Mouse (Mus musculus) midbrain, embryonic 12.5 days (tissue): ENCODE results near the gene Chd5. TPM values are rescaled to one million over a fixed set of nuclear protein-coding genes. Genes with fewer than 3 reads are reported as not detected.

Experiments used
- ATAC-seq: fragments of 200-750 bp; cut with Nextera tagmentation; 2 replicates; pipeline ENCODE4 v1.8.0; 2017; ENCODE audit warnings: low read depth, moderate TSS enrichment, moderate library complexity; ENCODE audit not compliant: low FRiP score
- H3K27ac ChIP-seq: fragments of 300-500 bp; sonication (generic); replicated peaks from 2 replicates; pipeline ENCODE4 v1.5.1; 2016; ENCODE audit warnings: mild to moderate bottlenecking
- H3K27me3 ChIP-seq: fragments of 300-500 bp; sonication (generic); 2 replicates; pipeline ENCODE4 v1.6.1; 2016; ENCODE audit warnings: mild to moderate bottlenecking
- H3K36me3 ChIP-seq: fragments of 300-500 bp; sonication (generic); 2 replicates; pipeline ENCODE4 v1.6.1; 2016
- H3K4me1 ChIP-seq: fragments of 300-500 bp; sonication (generic); 2 replicates; pipeline ENCODE4 v1.6.1; 2016
- H3K4me2 ChIP-seq: fragments of 300-500 bp; sonication (generic); replicated peaks from 2 replicates; pipeline ENCODE4 v1.6.1; 2016; ENCODE audit warnings: mild to moderate bottlenecking, moderate library complexity
- H3K4me3 ChIP-seq: fragments of 300-500 bp; sonication (generic); 2 replicates; pipeline ENCODE4 v1.5.1; 2016; ENCODE audit warnings: mild to moderate bottlenecking
- H3K9ac ChIP-seq: fragments of 300-500 bp; sonication (generic); replicated peaks from 2 replicates; pipeline ENCODE4 v1.6.1; 2016; ENCODE audit warnings: mild to moderate bottlenecking, moderate library complexity
- H3K9me3 ChIP-seq: fragments of 300-500 bp; sonication (generic); 2 replicates; pipeline ENCODE4 v1.6.1; 2016; ENCODE audit warnings: mild to moderate bottlenecking
- WGBS: fragments of 180-500 bp; shearing (Covaris S2); methylation state at CpG from one replicate; pipeline ENCODE4 v1.1.7; 2016; 5-methylcytosine and 5-hydroxymethylcytosine counted together
- polyA plus RNA-seq: library from polyadenylated mRNA; unstranded; fragments of >200 nt; fragmentation: Nextera tagmentation; extraction: Ambion mirVana; gene quantifications from 2 replicates; pipeline ENCODE4 v1.2.1, GENCODE M21; 2016

Chd5 gene
- polyA plus RNA-seq, 1 experiment from 2014 or later = 3.5 TPM

DNA sequence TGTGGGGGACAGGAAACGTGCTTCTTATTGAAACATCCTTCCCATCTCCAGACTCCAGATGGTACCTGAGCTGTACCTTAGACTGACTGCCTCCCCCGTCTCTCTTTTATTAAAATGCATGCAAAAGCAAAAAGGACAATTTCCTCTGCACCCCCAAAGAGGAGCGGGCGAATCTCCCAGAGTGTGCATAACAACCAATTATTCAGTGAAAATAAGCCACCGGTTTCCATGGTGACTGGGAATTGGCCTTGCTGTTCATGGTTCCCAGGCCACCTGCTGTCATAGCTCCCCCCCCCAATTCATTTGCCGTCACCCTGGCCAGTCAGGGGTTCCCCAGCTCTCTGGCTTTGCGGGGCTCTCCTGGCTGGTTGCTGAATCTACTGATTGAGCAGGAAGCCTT lies 26.8 kb downstream of the Chd5 start:
- Histone ChIP-seq H3K9me3 (no peaks in the 10 kb centered on the region), H3K4me1 (peaks cover 29% of the 10 kb centered on the region), H3K36me3 (no peaks in the 10 kb centered on the region), H3K4me3 (no peak overlapping the region), H3K9ac (no peak overlapping the region), H3K27ac (no peak overlapping the region; the same call in 1 of the 2 replicates), H3K4me2 (0 out of 2 replicates have a peak overlapping the region, but pooled peaks have one; percentile 6), H3K27me3 (peaks cover 36% of the 10 kb centered on the region)
- WGBS = 33% methylated on average over 7 of the region's 7 CpGs
- ATAC-seq = no peak

DNA sequence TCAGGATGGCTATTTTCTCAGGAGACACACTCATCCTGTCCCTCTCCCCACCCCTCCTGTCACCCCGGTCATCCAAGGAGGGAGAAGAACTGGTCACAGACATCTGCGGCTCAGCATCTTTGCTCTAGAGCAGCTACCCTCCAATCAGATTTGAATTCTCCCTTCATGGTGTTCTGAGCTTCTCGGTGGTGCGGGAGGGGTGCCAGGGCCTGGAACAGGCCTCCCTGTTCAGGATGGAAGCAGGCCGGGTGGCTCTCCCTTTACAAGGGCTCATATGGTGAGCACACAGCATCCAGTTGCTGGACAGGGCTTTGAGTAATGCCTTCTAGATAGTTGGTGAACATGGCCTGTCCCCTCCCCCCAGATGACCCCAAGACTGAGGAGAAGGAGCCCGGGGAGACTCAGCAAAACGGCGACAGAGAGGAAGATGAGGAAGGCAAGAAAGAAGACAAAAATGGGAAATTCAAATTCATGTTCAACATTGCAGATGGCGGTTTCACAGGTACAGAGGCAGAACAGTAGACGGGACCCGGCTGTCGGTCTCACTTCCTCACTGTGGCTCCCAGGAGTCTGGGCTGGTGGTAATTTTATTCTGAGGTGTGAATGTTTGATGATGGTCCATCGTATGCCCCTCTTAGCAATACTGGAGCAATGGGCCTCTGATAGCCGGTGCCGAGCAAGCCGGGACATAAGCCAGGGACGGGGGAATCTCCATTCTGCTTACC lies 44.2 kb downstream of the Chd5 start:
- H3K4me3 ChIP-seq = no peak overlapping the region
- H3K9me3 ChIP-seq = no peaks in the 10 kb centered on the region
- H3K9ac ChIP-seq = no peak overlapping the region
- no peak for ATAC-seq
- H3K4me2 ChIP-seq = no peak overlapping the region
- no peaks in the 10 kb centered on the region for H3K4me1 ChIP-seq
- peaks cover 9% of the 10 kb centered on the region; the same call in 1 of the 2 replicates for H3K27me3 ChIP-seq
- no peak overlapping the region for H3K27ac ChIP-seq
- 90% methylated on average over 17 of the region's 17 CpGs for WGBS
- no peaks in the 10 kb centered on the region for H3K36me3 ChIP-seq

DNA sequence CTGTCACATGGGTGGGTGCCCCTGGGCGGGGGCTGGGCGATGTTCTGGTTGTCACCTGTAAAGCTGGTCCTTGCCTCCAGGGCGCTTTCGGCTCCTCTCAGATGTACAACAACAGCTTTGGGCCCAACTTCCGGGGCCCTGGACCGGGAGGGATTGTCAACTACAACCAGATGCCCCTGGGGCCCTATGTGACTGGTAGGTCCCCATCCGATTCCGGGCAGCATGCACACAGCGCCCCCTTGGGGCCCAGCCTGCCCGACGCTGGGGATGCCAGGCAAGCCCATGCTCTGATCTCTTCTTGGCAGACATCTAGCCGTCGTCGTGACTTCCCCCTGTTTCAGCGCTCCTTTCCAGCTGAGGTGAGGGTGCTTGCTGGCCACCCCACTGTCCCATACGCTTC lies 47.2 kb downstream of the Chd5 start:
- Histone ChIP-seq H3K9me3 (no peaks in the 10 kb centered on the region), H3K27ac (no peak overlapping the region), H3K36me3 (no peaks in the 10 kb centered on the region), H3K4me1 (no peaks in the 10 kb centered on the region), H3K9ac (no peak overlapping the region), H3K4me2 (no peak overlapping the region), H3K4me3 (no peak overlapping the region), H3K27me3 (peaks cover 4% of the 10 kb centered on the region; the same call in 1 of the 2 replicates)
- no peak for ATAC-seq
- WGBS = 61% methylated on average over 16 of the region's 16 CpGs

- H3K36me3 ChIP-seq = no peaks in the 10 kb centered on the region
Observed at GRCm38 (mm10) chr4:152392192-152392591, 53.7 kb downstream of the Chd5 start.

GRCm38 (mm10) chr4:152392627-152393026 lies 54.2 kb downstream of the Chd5 start:
- no peaks in the 10 kb centered on the region for H3K27me3 ChIP-seq
- no peak overlapping the region for H3K4me2 ChIP-seq
- no peak overlapping the region for H3K9ac ChIP-seq
- no peak for ATAC-seq
- H3K4me3 ChIP-seq = no peak overlapping the region
- no peaks in the 10 kb centered on the region for H3K4me1 ChIP-seq
- H3K9me3 ChIP-seq = no peaks in the 10 kb centered on the region
- H3K27ac ChIP-seq = no peak overlapping the region
- no peaks in the 10 kb centered on the region for H3K36me3 ChIP-seq
- WGBS = 90% methylated on average over 17 of the region's 17 CpGs

More at GRCm38 (mm10) chr4:152392192-152392591, 53.7 kb downstream of the Chd5 start:
- Histone ChIP-seq H3K4me1 (no peaks in the 10 kb centered on the region), H3K27ac (no peak overlapping the region), H3K9me3 (no peaks in the 10 kb centered on the region), H3K9ac (no peak overlapping the region), H3K4me3 (no peak overlapping the region), H3K27me3 (no peaks in the 10 kb centered on the region), H3K4me2 (no peak overlapping the region)
- WGBS = 85% methylated on average over 5 of the region's 5 CpGs
- ATAC-seq = no peak

- Histone ChIP-seq H3K4me3 (no peak overlapping the region), H3K27ac (no peak overlapping the region), H3K27me3 (no peaks in the 10 kb centered on the region), H3K4me1 (no peaks in the 10 kb centered on the region), H3K36me3 (no peaks in the 10 kb centered on the region), H3K9me3 (no peaks in the 10 kb centered on the region), H3K9ac (no peak overlapping the region), H3K4me2 (no peak overlapping the region)
- 83% methylated on average over 3 of the region's 3 CpGs for WGBS
- ATAC-seq = no peak
Observed at GRCm38 (mm10) chr4:152398926-152399325, 60.5 kb downstream of the Chd5 start.

- H3K27me3 ChIP-seq = no peaks in the 10 kb centered on the region
- H3K36me3 ChIP-seq = no peaks in the 10 kb centered on the region
- H3K9ac ChIP-seq = no peak overlapping the region; the same call in 1 of the 2 replicates
- H3K4me3 ChIP-seq = no peak overlapping the region
- H3K4me1 ChIP-seq = peaks cover 22% of the 10 kb centered on the region; the same call in 1 of the 2 replicates
- no peak overlapping the region for H3K4me2 ChIP-seq
- no peaks in the 10 kb centered on the region for H3K9me3 ChIP-seq
- H3K27ac ChIP-seq = 0 out of 2 replicates have a peak overlapping the region, but pooled peaks have one; percentile 22
- ATAC-seq = no peak
- WGBS = 74% methylated on average over 6 of the region's 6 CpGs
Observed at GRCm38 (mm10) chr4:152405143-152405542, 66.7 kb downstream of the Chd5 start.

GRCm38 (mm10) chr4:152405671-152406201 lies 67.3 kb downstream of the Chd5 start:
- Histone ChIP-seq H3K9me3 (no peaks in the 10 kb centered on the region), H3K4me1 (peaks cover 22% of the 10 kb centered on the region; the same call in 1 of the 2 replicates), H3K27ac (0 out of 2 replicates have a peak overlapping the region, but pooled peaks have one; percentile 5), H3K4me2 (no peak overlapping the region), H3K9ac (no peak overlapping the region; the same call in 1 of the 2 replicates), H3K36me3 (no peaks in the 10 kb centered on the region), H3K27me3 (no peaks in the 10 kb centered on the region), H3K4me3 (no peak overlapping the region)
- ATAC-seq = no peak
- WGBS = 82% methylated on average over 7 of the region's 7 CpGs

DNA sequence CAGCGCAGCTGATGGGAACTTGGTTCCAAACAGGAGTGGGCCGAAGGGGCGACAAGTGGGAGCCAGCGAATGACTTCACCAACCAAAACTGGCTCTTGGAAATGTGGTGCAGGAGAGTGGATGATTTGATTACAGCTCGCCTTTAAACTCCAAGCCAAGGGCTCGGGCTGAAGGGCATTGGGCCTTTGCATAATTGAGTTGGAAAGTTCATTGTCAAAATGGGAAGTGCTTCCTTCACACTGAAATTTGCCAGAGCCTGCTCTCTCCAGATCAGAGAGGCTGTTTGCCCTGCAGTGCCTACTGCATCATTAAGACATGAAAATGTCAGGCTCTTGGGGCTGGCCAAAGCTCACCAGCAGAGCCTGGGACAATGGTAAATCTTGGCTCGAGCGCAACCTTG lies 68.1 kb downstream of the Chd5 start:
- Histone ChIP-seq H3K4me2 (no peak overlapping the region), H3K9ac (no peak overlapping the region), H3K36me3 (no peaks in the 10 kb centered on the region), H3K4me1 (peaks cover 22% of the 10 kb centered on the region; the same call in 1 of the 2 replicates), H3K9me3 (no peaks in the 10 kb centered on the region), H3K27me3 (no peaks in the 10 kb centered on the region), H3K27ac (no peak overlapping the region), H3K4me3 (no peak overlapping the region)
- no peak for ATAC-seq
- WGBS = 91% methylated on average over 8 of the region's 8 CpGs

DNA sequence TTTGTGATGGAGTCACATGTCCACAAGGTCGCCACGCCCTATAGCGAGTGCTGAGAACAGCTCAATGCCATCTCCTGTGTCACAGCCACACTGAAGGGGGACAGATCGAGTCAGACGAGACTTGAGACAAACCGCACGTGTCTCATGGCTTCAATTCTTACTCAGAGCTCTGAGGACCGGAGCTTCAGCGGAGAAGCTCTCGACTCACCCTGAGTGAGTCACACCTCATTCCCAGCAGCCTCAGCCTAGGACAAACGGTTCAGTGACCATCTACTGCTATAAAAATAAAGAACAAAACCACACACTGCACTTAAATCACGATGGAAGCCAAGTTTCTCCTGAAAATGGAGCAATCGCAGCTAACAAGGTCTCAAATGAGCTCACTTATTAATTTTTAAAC lies 72.5 kb downstream of the Chd5 start:
- 88% methylated on average over 13 of the region's 13 CpGs for WGBS
- no peak for ATAC-seq
- H3K27me3 ChIP-seq = peaks cover 6% of the 10 kb centered on the region; the same call in 1 of the 2 replicates
- no peak overlapping the region for H3K4me3 ChIP-seq
- H3K27ac ChIP-seq = no peak overlapping the region
- H3K4me2 ChIP-seq = no peak overlapping the region
- no peaks in the 10 kb centered on the region for H3K36me3 ChIP-seq
- peaks cover 12% of the 10 kb centered on the region for H3K4me1 ChIP-seq
- H3K9me3 ChIP-seq = no peaks in the 10 kb centered on the region
- no peak overlapping the region for H3K9ac ChIP-seq

GRCm38 (mm10) chr4:152412524-152413080 lies 74.2 kb downstream of the Chd5 start:
- no peak overlapping the region for H3K27ac ChIP-seq
- H3K4me1 ChIP-seq = peaks cover 7% of the 10 kb centered on the region; the same call in 1 of the 2 replicates
- H3K4me3 ChIP-seq = no peak overlapping the region
- no peak overlapping the region for H3K9ac ChIP-seq
- peaks cover 6% of the 10 kb centered on the region; the same call in 1 of the 2 replicates for H3K27me3 ChIP-seq
- no peak overlapping the region for H3K4me2 ChIP-seq
- no peaks in the 10 kb centered on the region for H3K9me3 ChIP-seq
- ATAC-seq = no peak
- 85% methylated on average over 3 of the region's 3 CpGs for WGBS
- no peaks in the 10 kb centered on the region for H3K36me3 ChIP-seq
